Mouse (Mus musculus): ENCODE results near the gene Hist1h2aa.

Gene Hist1h2aa

GRCm38 (mm10) chr13:23934211-23934520 is at the start of gene Hist1h2aa:
Gene Hist1h2aa (plus strand): TSS chr13:23934462.
- DNase-seq = no peak

- no peak for DNase-seq
Measured at GRCm38 (mm10) chr13:23885540-23885939, 48.7 kb upstream of the Hist1h2aa start.

- DNase-seq = no peak
Measured at GRCm38 (mm10) chr13:23887026-23887725, 47.1 kb upstream of the Hist1h2aa start.

GRCm38 (mm10) chr13:23889011-23889605 is 45.2 kb upstream of the Hist1h2aa start:
- no peak for DNase-seq

- no peak for DNase-seq
Measured at GRCm38 (mm10) chr13:23892592-23893268, 41.5 kb upstream of the Hist1h2aa start.

- DNase-seq = no peak
Measured at GRCm38 (mm10) chr13:23893269-23893593, 41.0 kb upstream of the Hist1h2aa start.

GRCm38 (mm10) chr13:23898242-23898641 is 36.0 kb upstream of the Hist1h2aa start:
- DNase-seq = no peak

- DNase-seq = no peak
Measured at GRCm38 (mm10) chr13:23906906-23907305, 27.4 kb upstream of the Hist1h2aa start.

- no peak for DNase-seq
Measured at GRCm38 (mm10) chr13:23910121-23910520, 24.1 kb upstream of the Hist1h2aa start.

- DNase-seq = no peak
Measured at GRCm38 (mm10) chr13:23911335-23911734, 22.9 kb upstream of the Hist1h2aa start.

- DNase-seq = no peak
Measured at GRCm38 (mm10) chr13:23913791-23914306, 20.4 kb upstream of the Hist1h2aa start.

GRCm38 (mm10) chr13:23914376-23915167 is 19.7 kb upstream of the Hist1h2aa start, which contains the start of gene Slc17a4:
Gene Slc17a4 (minus strand): TSS chr13:23915009.
- no peak for DNase-seq

- DNase-seq = no peak
Measured at GRCm38 (mm10) chr13:23916132-23916531, 18.1 kb upstream of the Hist1h2aa start.

- no peak for DNase-seq
Measured at GRCm38 (mm10) chr13:23917674-23918073, 16.6 kb upstream of the Hist1h2aa start.

- DNase-seq = no peak
Measured at GRCm38 (mm10) chr13:23925792-23926191, 8.5 kb upstream of the Hist1h2aa start.

- DNase-seq = no peak
Measured at GRCm38 (mm10) chr13:23928637-23929036, 5.6 kb upstream of the Hist1h2aa start.

- DNase-seq = no peak
Measured at GRCm38 (mm10) chr13:23930461-23930860, 3.8 kb upstream of the Hist1h2aa start.

- no peak for DNase-seq
Measured at GRCm38 (mm10) chr13:23930904-23931303, 3.4 kb upstream of the Hist1h2aa start.

- DNase-seq = no peak
Measured at GRCm38 (mm10) chr13:23933421-23934210, 646 bp upstream of the Hist1h2aa start, which contains the start of gene Hist1h2ba. Gene Hist1h2ba (minus strand): TSS chr13:23934156.

- DNase-seq = peak; percentile 11
Measured at GRCm38 (mm10) chr13:23938699-23939098, 4.4 kb downstream of the Hist1h2aa start.

- DNase-seq = no peak
Measured at GRCm38 (mm10) chr13:23940291-23940690, 6.0 kb downstream of the Hist1h2aa start.

GRCm38 (mm10) chr13:23942861-23943260 is 8.6 kb downstream of the Hist1h2aa start:
- no peak for DNase-seq

All from cerebellum, adult 11 months (tissue).